Mouse (Mus musculus): ENCODE measurements around the gene Fgd3. TPM values are rescaled to one million over a fixed set of nuclear protein-coding genes. Genes with fewer than 3 reads are reported as not detected.

The Fgd3 gene
- polyA plus RNA-seq, 1 experiment, result 6.3 TPM

GRCm38 (mm10) chr13:49224729-49225128 lies 95.4 kb downstream of the Fgd3 start:
- Histone ChIP-seq H3K4me3 (ENCODE audit: insufficient read depth, low read depth, low read length) (peak overlapping the region; percentile 36; the same call in 1 of the 2 replicates), H3K27me3 (replicated peaks; ENCODE audit: control insufficient read depth, insufficient read depth, low read length) (no peaks in the 10 kb centered on the region), H3K27ac (ENCODE audit: insufficient read depth, low read depth, low read length) (peak overlapping the region; percentile 37; the same call in 1 of the 2 replicates), H3K4me1 (ENCODE audit: control insufficient read depth, insufficient read depth, low read length) (peaks cover 4% of the 10 kb centered on the region; the same call in 1 of the 2 replicates), H3K36me3 (ENCODE audit: control insufficient read depth, insufficient read depth, low read length) (no peaks in the 10 kb centered on the region)
- no peak for DNase-seq
- no peak for TF ChIP-seq POLR2A (IDR thresholded peaks at IDR 0.05; ENCODE audit: low read depth, low read length)
- 32% methylated on average over 6 of the region's 6 CpGs for WGBS

- Histone ChIP-seq H3K36me3 (ENCODE audit: control insufficient read depth, insufficient read depth, low read length) (no peaks in the 10 kb centered on the region), H3K27me3 (replicated peaks; ENCODE audit: control insufficient read depth, insufficient read depth, low read length) (no peaks in the 10 kb centered on the region), H3K4me3 (ENCODE audit: insufficient read depth, low read depth, low read length) (peak overlapping the region; percentile 36; the same call in 1 of the 2 replicates), H3K27ac (ENCODE audit: insufficient read depth, low read depth, low read length) (0 out of 2 replicates have a peak overlapping the region, but pooled peaks have one; percentile 37), H3K4me1 (ENCODE audit: control insufficient read depth, insufficient read depth, low read length) (peaks cover 4% of the 10 kb centered on the region; the same call in 1 of the 2 replicates)
- 16% methylated on average over 10 of the region's 10 CpGs for WGBS
- DNase-seq, result peak; percentile 80
- no peak for TF ChIP-seq CTCF (conservative IDR thresholded peaks at IDR 0.05; ENCODE audit: insufficient read depth, insufficient read length, low read depth, low read length)
- no peak for TF ChIP-seq POLR2A (IDR thresholded peaks at IDR 0.05; ENCODE audit: low read depth, low read length)
These were observed 95.8 kb downstream of the Fgd3 start for GRCm38 (mm10) chr13:49224314-49224713.

GRCm38 (mm10) chr13:49220912-49221311 lies 99.2 kb downstream of the Fgd3 start:
- Histone ChIP-seq H3K4me1 (ENCODE audit: control insufficient read depth, insufficient read depth, low read length) (peaks cover 8% of the 10 kb centered on the region; the same call in 1 of the 2 replicates), H3K4me3 (ENCODE audit: insufficient read depth, low read depth, low read length) (no peak overlapping the region), H3K36me3 (ENCODE audit: control insufficient read depth, insufficient read depth, low read length) (no peaks in the 10 kb centered on the region), H3K27ac (ENCODE audit: insufficient read depth, low read depth, low read length) (no peak overlapping the region), H3K27me3 (replicated peaks; ENCODE audit: control insufficient read depth, insufficient read depth, low read length) (no peaks in the 10 kb centered on the region)
- TF ChIP-seq POLR2A (IDR thresholded peaks at IDR 0.05; ENCODE audit: low read depth, low read length) (no peak), CTCF (conservative IDR thresholded peaks at IDR 0.05; ENCODE audit: insufficient read depth, insufficient read length, low read depth, low read length) (0 out of 2 replicates have a peak, but pooled peaks have one; percentile 12)
- 45% methylated on average over 5 of the region's 5 CpGs for WGBS
- no peak for DNase-seq

DNA sequence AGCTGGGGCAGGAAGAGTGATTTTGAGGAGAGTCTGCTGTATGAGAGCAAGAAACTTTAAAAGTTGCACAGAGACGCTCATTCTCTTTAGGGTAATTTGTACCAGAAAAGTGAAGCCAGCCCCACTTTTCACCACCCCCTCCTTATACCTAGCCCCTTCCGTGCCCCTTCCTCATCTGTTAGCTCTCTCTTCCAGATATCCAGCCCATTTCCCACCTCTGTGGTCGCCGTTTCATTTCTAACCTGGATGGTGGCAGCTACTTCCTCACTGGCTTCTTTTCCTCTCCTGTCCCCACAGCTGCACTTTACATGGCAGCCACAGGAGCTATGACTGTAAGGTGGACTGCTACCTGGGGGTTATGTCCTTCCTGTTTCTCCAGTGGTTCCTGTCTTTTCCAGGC lies 100.7 kb downstream of the Fgd3 start:
- H3K4me3 ChIP-seq (ENCODE audit: insufficient read depth, low read depth, low read length), result no peak overlapping the region
- H3K36me3 ChIP-seq (ENCODE audit: control insufficient read depth, insufficient read depth, low read length), result no peaks in the 10 kb centered on the region
- DNase-seq, result no peak
- peaks cover 8% of the 10 kb centered on the region; the same call in 1 of the 2 replicates for H3K4me1 ChIP-seq (ENCODE audit: control insufficient read depth, insufficient read depth, low read length)
- H3K27ac ChIP-seq (ENCODE audit: insufficient read depth, low read depth, low read length), result no peak overlapping the region
- 91% methylated on average over 4 of the region's 4 CpGs for WGBS
- no peaks in the 10 kb centered on the region for H3K27me3 ChIP-seq (replicated peaks; ENCODE audit: control insufficient read depth, insufficient read depth, low read length)
- TF ChIP-seq CTCF (conservative IDR thresholded peaks at IDR 0.05; ENCODE audit: insufficient read depth, insufficient read length, low read depth, low read length), result no peak
- TF ChIP-seq POLR2A (IDR thresholded peaks at IDR 0.05; ENCODE audit: low read depth, low read length), result no peak

- no peak overlapping the region for H3K27ac ChIP-seq (ENCODE audit: insufficient read depth, low read depth, low read length)
- no peak for DNase-seq
- H3K4me3 ChIP-seq (ENCODE audit: insufficient read depth, low read depth, low read length), result no peak overlapping the region
- H3K4me1 ChIP-seq (ENCODE audit: control insufficient read depth, insufficient read depth, low read length), result peaks cover 8% of the 10 kb centered on the region; the same call in 1 of the 2 replicates
- WGBS, result 74% methylated on average over 3 of the region's 3 CpGs
- no peaks in the 10 kb centered on the region for H3K36me3 ChIP-seq (ENCODE audit: control insufficient read depth, insufficient read depth, low read length)
- H3K27me3 ChIP-seq (replicated peaks; ENCODE audit: control insufficient read depth, insufficient read depth, low read length), result no peaks in the 10 kb centered on the region
- no peak for TF ChIP-seq CTCF (conservative IDR thresholded peaks at IDR 0.05; ENCODE audit: insufficient read depth, insufficient read length, low read depth, low read length)
- no peak for TF ChIP-seq POLR2A (IDR thresholded peaks at IDR 0.05; ENCODE audit: low read depth, low read length)
These were observed 101.5 kb downstream of the Fgd3 start for GRCm38 (mm10) chr13:49218651-49219050.

DNA sequence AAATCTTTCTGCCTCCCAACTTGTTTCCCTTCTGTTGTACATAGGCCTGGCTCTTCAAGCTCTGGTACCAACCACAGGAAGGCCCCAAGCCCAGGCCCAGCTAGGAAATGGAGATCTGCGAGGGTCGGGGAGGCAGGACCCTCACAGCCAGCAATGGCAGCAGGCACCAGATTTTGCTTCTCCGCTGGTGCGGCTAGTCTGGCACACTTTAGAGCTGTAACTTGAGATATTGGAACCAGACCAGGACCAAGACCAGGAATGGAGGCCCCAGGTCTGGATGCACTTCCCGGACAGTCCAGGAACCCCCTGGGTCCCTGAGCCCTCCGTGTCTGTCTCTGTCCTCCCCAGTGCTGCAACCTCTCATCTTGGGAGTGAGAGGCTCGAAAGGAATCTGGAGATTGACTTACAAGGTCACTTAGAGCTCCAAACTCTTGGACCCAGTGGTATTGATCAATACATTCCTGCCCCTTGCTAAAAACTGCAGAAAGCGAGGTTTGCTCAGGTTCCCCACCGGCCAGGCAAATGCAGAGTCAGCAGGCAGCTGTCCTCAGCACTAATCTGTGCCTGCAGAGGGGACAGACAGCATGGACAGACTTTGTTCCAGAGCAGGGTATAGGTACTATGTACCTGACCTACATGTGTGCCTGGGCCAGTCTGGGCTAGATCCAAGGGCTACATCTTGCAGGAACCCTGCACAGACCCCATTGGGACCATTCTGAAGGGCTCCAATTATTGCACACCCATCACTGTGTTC lies 103.1 kb downstream of the Fgd3 start:
- Histone ChIP-seq H3K36me3 (ENCODE audit: control insufficient read depth, insufficient read depth, low read length) (no peaks in the 10 kb centered on the region), H3K27ac (ENCODE audit: insufficient read depth, low read depth, low read length) (no peak overlapping the region), H3K27me3 (replicated peaks; ENCODE audit: control insufficient read depth, insufficient read depth, low read length) (no peaks in the 10 kb centered on the region), H3K4me1 (ENCODE audit: control insufficient read depth, insufficient read depth, low read length) (peaks cover 12% of the 10 kb centered on the region; the same call in 1 of the 2 replicates), H3K4me3 (ENCODE audit: insufficient read depth, low read depth, low read length) (no peak overlapping the region)
- DNase-seq, result no peak
- TF ChIP-seq POLR2A (IDR thresholded peaks at IDR 0.05; ENCODE audit: low read depth, low read length), result no peak
- WGBS, result 87% methylated on average over 9 of the region's 9 CpGs

- DNase-seq, result no peak
- Histone ChIP-seq H3K27ac (ENCODE audit: insufficient read depth, low read depth, low read length) (peak overlapping the region; percentile 91), H3K27me3 (replicated peaks; ENCODE audit: control insufficient read depth, insufficient read depth, low read length) (no peaks in the 10 kb centered on the region), H3K4me1 (ENCODE audit: control insufficient read depth, insufficient read depth, low read length) (peaks cover 12% of the 10 kb centered on the region; the same call in 1 of the 2 replicates), H3K4me3 (ENCODE audit: insufficient read depth, low read depth, low read length) (peak overlapping the region; percentile 67), H3K36me3 (ENCODE audit: control insufficient read depth, insufficient read depth, low read length) (no peaks in the 10 kb centered on the region)
- WGBS, result 3% methylated on average over 17 of the region's 17 CpGs
- no peak for TF ChIP-seq POLR2A (IDR thresholded peaks at IDR 0.05; ENCODE audit: low read depth, low read length)
- TF ChIP-seq CTCF (conservative IDR thresholded peaks at IDR 0.05; ENCODE audit: insufficient read depth, insufficient read length, low read depth, low read length), result no peak
These were observed 103.9 kb downstream of the Fgd3 start for GRCm38 (mm10) chr13:49216220-49216552.
